Mouse (Mus musculus): ENCODE data around the gene Sinhcaf. TPM values are rescaled to one million over a fixed set of nuclear protein-coding genes. Genes with fewer than 3 reads are reported as not detected.

Sinhcaf gene
- polyA plus RNA-seq, 1 experiment: 5.5 TPM

GRCm38 (mm10) chr6:148975096-148975495 is 28.8 kb upstream of the Sinhcaf start:
- 94% methylated on average over 3 of the region's 3 CpGs for WGBS
- DNase-seq: no peak
- Histone ChIP-seq H3K4me3 (replicated peaks; ENCODE audit: extremely low read depth, low read depth, low read length) (no peak overlapping the region), H3K4me1 (ENCODE audit: control insufficient read depth, insufficient read depth, low read length) (no peaks in the 10 kb centered on the region; the same call in 1 of the 2 replicates)
- TF ChIP-seq POLR2A (IDR thresholded peaks at IDR 0.05; ENCODE audit: borderline replicate concordance, extremely low read depth, low read depth, low read length) (no peak), CTCF (IDR thresholded peaks at IDR 0.05; ENCODE audit: insufficient read depth, low read length) (no peak)

- Histone ChIP-seq H3K4me3 (replicated peaks; ENCODE audit: extremely low read depth, low read depth, low read length) (no peak overlapping the region), H3K4me1 (ENCODE audit: control insufficient read depth, insufficient read depth, low read length) (no peaks in the 10 kb centered on the region; the same call in 1 of the 2 replicates)
- DNase-seq: no peak
- TF ChIP-seq POLR2A (IDR thresholded peaks at IDR 0.05; ENCODE audit: borderline replicate concordance, extremely low read depth, low read depth, low read length): no peak
- no peak for TF ChIP-seq CTCF (IDR thresholded peaks at IDR 0.05; ENCODE audit: insufficient read depth, low read length)
- WGBS: 83% methylated on average over 2 of the region's 2 CpGs
Measured at GRCm38 (mm10) chr6:148972891-148973290, 26.6 kb upstream of the Sinhcaf start.

- DNase-seq: no peak
- 49% methylated on average over 9 of the region's 9 CpGs for WGBS
- Histone ChIP-seq H3K4me1 (ENCODE audit: control insufficient read depth, insufficient read depth, low read length) (no peaks in the 10 kb centered on the region; the same call in 1 of the 2 replicates), H3K4me3 (replicated peaks; ENCODE audit: extremely low read depth, low read depth, low read length) (no peak overlapping the region)
- TF ChIP-seq CTCF (IDR thresholded peaks at IDR 0.05; ENCODE audit: insufficient read depth, low read length): no peak
- TF ChIP-seq POLR2A (IDR thresholded peaks at IDR 0.05; ENCODE audit: borderline replicate concordance, extremely low read depth, low read depth, low read length): no peak
Measured at GRCm38 (mm10) chr6:148972059-148972848, 26.0 kb upstream of the Sinhcaf start.

GRCm38 (mm10) chr6:148971385-148971940 is 25.2 kb upstream of the Sinhcaf start:
- H3K4me3 ChIP-seq (replicated peaks; ENCODE audit: extremely low read depth, low read depth, low read length): no peak overlapping the region
- DNase-seq: no peak
- no peak for TF ChIP-seq POLR2A (IDR thresholded peaks at IDR 0.05; ENCODE audit: borderline replicate concordance, extremely low read depth, low read depth, low read length)
- no peak for TF ChIP-seq CTCF (IDR thresholded peaks at IDR 0.05; ENCODE audit: insufficient read depth, low read length)
- WGBS: 37% methylated on average over 9 of the region's 9 CpGs
- H3K4me1 ChIP-seq (ENCODE audit: control insufficient read depth, insufficient read depth, low read length): no peaks in the 10 kb centered on the region; the same call in 1 of the 2 replicates

- no peak for DNase-seq
- TF ChIP-seq POLR2A (IDR thresholded peaks at IDR 0.05; ENCODE audit: borderline replicate concordance, extremely low read depth, low read depth, low read length): no peak
- TF ChIP-seq CTCF (IDR thresholded peaks at IDR 0.05; ENCODE audit: insufficient read depth, low read length): no peak
- WGBS: 23% methylated on average over 1 of the region's 1 CpGs
- no peak overlapping the region for H3K4me3 ChIP-seq (replicated peaks; ENCODE audit: extremely low read depth, low read depth, low read length)
- no peaks in the 10 kb centered on the region; the same call in 1 of the 2 replicates for H3K4me1 ChIP-seq (ENCODE audit: control insufficient read depth, insufficient read depth, low read length)
Measured at GRCm38 (mm10) chr6:148961285-148961684, 15.0 kb upstream of the Sinhcaf start.

- 59% methylated on average over 4 of the region's 4 CpGs for WGBS
- TF ChIP-seq CTCF (IDR thresholded peaks at IDR 0.05; ENCODE audit: insufficient read depth, low read length) (no peak), POLR2A (IDR thresholded peaks at IDR 0.05; ENCODE audit: borderline replicate concordance, extremely low read depth, low read depth, low read length) (no peak)
- DNase-seq: no peak
- Histone ChIP-seq H3K4me1 (ENCODE audit: control insufficient read depth, insufficient read depth, low read length) (no peaks in the 10 kb centered on the region; the same call in 1 of the 2 replicates), H3K4me3 (replicated peaks; ENCODE audit: extremely low read depth, low read depth, low read length) (no peak overlapping the region)
Measured at GRCm38 (mm10) chr6:148959540-148960238, 13.4 kb upstream of the Sinhcaf start.

- 81% methylated on average over 1 of the region's 1 CpGs for WGBS
- DNase-seq: no peak
- H3K4me3 ChIP-seq (replicated peaks; ENCODE audit: extremely low read depth, low read depth, low read length): no peak overlapping the region
- H3K4me1 ChIP-seq (ENCODE audit: control insufficient read depth, insufficient read depth, low read length): no peaks in the 10 kb centered on the region; the same call in 1 of the 2 replicates
- no peak for TF ChIP-seq CTCF (IDR thresholded peaks at IDR 0.05; ENCODE audit: insufficient read depth, low read length)
- no peak for TF ChIP-seq POLR2A (IDR thresholded peaks at IDR 0.05; ENCODE audit: borderline replicate concordance, extremely low read depth, low read depth, low read length)
Measured at GRCm38 (mm10) chr6:148958712-148959111, 12.4 kb upstream of the Sinhcaf start.

GRCm38 (mm10) chr6:148957046-148957445 is 10.8 kb upstream of the Sinhcaf start:
- DNase-seq: no peak
- TF ChIP-seq CTCF (IDR thresholded peaks at IDR 0.05; ENCODE audit: insufficient read depth, low read length) (no peak), POLR2A (IDR thresholded peaks at IDR 0.05; ENCODE audit: borderline replicate concordance, extremely low read depth, low read depth, low read length) (no peak)
- H3K4me1 ChIP-seq (ENCODE audit: control insufficient read depth, insufficient read depth, low read length): no peaks in the 10 kb centered on the region; the same call in 1 of the 2 replicates
- WGBS: 88% methylated on average over 3 of the region's 3 CpGs
- no peak overlapping the region for H3K4me3 ChIP-seq (replicated peaks; ENCODE audit: extremely low read depth, low read depth, low read length)

GRCm38 (mm10) chr6:148955641-148956420 is 9.6 kb upstream of the Sinhcaf start:
- DNase-seq: no peak
- H3K4me3 ChIP-seq (replicated peaks; ENCODE audit: extremely low read depth, low read depth, low read length): no peak overlapping the region
- no peaks in the 10 kb centered on the region for H3K4me1 ChIP-seq (ENCODE audit: control insufficient read depth, insufficient read depth, low read length)
- TF ChIP-seq CTCF (IDR thresholded peaks at IDR 0.05; ENCODE audit: insufficient read depth, low read length): no peak

Data from lung, adult 2 months (tissue).